Mouse (Mus musculus) right cerebral cortex, adult 2 months (tissue): ENCODE measurements at regions not wholly inside any gene's neighbourhood (a gene's known extent, or its start where the extent isn't known, plus 50 kb on each side); places are given as distances from the start of the nearest gene placed in this dataset.

Experiments
- DNase-seq, 2 experiments: peaks; one replicate each; pipeline ENCODE4 v3.0.0; 2021 to 2022; ENCODE audit warnings: low spot score in 2 of 2

DNA sequence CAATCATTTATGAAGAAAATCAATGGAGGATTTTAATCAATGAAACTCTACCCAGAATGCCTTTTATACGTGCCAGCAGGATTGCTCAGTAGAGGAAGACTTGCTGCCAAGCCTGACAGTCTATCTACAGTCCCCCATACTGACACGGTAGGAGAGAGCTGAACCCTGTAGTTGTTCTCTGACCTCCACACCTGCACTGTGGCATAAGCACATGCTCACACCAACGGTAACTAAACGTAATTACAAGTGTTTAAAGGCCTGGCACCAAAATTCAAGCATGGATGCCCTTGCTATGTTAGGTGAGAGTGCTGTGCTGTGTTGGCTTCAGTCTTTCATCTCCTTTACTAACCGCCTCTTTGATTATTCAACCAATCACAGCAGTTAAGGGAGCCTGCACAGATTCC, 190.8 kb downstream of the Pfkfb3 start:
- no peak for DNase-seq

DNA sequence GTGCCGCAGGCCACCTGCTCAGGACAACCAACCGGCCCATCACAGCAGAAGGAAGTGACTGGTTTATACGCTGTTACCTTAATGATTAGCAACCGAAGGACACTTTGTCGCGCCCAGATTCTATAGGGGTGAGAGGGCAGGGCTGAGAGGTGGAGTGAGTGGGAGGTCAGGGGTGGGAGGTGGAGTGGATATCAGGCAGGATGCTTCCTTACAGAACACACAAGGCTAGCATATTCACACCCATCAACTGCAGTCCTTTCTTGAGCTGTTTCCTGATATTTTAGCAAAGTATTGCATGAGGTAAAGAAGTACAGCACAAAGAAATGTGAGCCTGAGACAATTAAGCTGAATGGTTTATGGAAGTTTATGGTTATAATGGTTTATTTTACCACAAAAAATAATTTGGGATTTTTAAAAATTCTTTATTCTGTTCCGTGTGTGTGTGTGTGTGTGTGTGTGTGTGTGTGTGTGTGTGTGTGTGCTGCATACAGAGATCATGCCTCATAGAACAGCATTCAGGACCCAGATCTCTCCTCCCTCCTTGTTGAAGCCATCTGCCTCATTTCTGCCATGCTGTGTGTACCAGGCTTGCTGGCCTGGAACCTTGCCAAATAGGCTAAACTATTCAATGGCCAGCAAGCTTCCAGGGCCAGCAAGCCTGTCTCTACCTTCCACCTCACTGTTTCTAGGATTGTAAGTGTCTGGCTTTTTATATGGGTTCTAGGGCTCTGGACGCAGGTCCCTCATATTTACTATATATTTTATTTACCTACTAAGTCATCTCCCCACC, 190.5 kb downstream of the Prkcq start:
- DNase-seq: no peak

DNA sequence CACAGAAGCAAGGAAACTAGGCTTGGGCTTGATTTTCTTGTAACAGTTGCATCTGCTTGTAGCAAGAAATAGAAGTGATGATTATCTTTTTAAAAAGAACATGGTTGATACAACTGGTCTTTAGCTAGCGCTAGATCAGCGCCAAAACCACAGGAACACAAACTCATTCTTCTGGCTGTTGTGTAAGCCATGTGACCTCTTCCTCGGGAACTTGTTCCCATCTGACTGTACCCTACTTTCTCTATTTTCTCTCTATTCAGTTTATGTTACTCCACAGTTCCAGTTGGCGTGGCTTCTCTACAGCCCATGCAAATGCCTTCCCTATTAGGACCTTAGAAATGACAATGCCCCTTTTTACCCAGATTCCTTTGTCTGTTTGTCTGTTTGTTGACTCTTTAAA, 187.4 kb downstream of the Prkcq start:
- no peak for DNase-seq

DNA sequence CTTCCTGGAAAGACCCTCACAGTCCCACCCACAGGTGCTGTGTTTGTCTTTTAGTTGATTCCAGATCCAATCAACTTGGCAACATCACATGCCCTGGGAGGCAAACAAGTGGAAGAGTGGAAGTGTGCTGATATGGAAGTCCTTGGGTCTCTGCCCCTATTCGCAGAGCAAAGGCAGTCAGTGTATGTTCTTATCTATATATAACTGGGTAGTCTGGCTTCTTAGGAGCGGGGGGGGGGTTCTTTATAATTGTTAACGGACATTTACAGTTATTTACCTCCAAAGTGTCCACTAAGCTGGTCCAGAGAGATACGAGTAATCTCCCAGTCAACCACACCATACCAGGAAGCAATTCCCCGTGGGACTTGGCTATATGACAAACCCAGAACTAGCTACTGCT, 184.8 kb downstream of the Prkcq start:
- no peak for DNase-seq

DNA sequence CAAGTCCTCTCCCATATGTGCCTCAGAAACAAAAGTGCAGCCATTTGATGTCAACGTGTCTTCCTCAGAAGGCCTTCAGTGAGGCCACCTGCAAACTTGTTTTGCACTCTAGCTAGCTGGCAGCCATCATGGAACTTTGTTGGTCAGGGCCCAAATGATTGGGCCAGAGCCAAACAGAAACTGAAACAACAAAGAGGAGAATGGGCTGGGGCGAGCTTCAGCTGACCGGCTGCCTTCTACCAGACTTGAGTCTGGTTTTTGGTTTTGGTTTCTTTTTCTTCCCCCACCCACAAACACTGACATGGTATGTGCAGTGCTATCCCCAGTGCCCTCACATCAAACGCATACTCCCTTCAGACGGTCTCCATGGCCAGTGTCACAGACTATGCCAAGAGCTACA, 183.7 kb downstream of the Prkcq start:
- no peak for DNase-seq
